Comparison of ENCODE assay signal across 8 mouse cellular contexts in the genomic region with DNA sequence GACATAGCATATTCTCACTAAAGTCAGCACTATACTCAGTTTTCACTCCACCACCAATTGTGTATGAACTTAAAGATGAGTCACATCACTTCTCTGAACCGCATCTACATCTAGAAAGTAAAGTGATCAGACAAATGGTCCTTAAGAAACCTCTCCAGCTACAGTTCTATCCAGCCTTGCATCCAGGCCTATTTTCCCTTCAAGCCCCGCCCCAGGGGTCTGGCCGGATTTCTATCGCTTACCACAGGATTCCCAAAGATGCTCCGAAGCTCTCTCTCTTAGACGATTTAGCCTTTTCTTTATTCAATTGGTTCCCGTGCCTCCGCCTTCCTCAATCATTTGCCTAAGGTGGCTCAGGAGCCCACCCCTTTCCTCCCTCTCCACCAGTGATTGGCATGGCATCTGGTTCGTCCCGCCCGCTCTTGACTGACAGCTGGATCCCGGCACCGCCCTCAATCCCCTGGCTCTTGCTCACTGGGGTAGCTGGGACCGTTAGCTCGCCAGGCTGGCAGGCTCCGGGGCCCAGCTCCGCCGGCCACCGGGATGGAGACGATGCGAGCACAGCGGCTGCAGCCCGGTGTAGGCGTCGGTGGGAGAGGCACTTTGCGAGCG. TPM values are rescaled to one million over a fixed set of nuclear protein-coding genes. Genes with fewer than 3 reads are reported as not detected.
A peak's percentile ranks its signal among the peaks of the same experiment; 100 is the strongest.
DNase-seq lines count a peak whose midpoint lies in the region; ATAC-seq and TF ChIP-seq lines count a peak whose summit lies in the region.

A gene (plus strand): TSS at position 511 of the 612 bp plus-strand sequence.

- 0 out of 2 replicates have a peak, but pooled peaks have one; percentile 40 for ATAC-seq in erythroblast, adult 5-6 weeks (replicated peaks; ENCODE audit: low FRiP score, poor library complexity, severe bottlenecking)
- ATAC-seq in heart, embryonic 11.5 days (replicated peaks; ENCODE audit: insufficient number of reproducible peaks, low FRiP score, low TSS enrichment), result peak; percentile 85
- ATAC-seq in kidney, embryonic 15.5 days (replicated peaks; ENCODE audit: low FRiP score), result peak; percentile 94
- ATAC-seq in liver, embryonic 11.5 days (replicated peaks; ENCODE audit: low FRiP score), result peak; percentile 95

- peak within 1 kb of the TSS; percentile 72 for H3K4me2 ChIP-seq in heart, embryonic 11.5 days
- H3K4me2 ChIP-seq in kidney, embryonic 15.5 days, result peak within 1 kb of the TSS; percentile 86
- H3K4me2 ChIP-seq in liver, embryonic 11.5 days, result peak within 1 kb of the TSS; percentile 92
- H3K4me2 ChIP-seq in myocyte (ENCODE audit: low read depth), result peak within 1 kb of the TSS; percentile 98

- DNase-seq in CD4-positive helper T cell, adult 2 months (ENCODE audit: low read depth, low spot score), result peak; percentile 88
- peak; percentile 99 for DNase-seq in brain, adult 2 months (ENCODE audit: low read depth, low spot score)
- peak; percentile 89 for DNase-seq in liver, embryonic 11.5 days (ENCODE audit: low spot score)
- DNase-seq in spleen, postnatal 4 days (ENCODE audit: low spot score in 2 of 2), result peak; percentile 75 to 83

- H3K27ac ChIP-seq in heart, embryonic 11.5 days (ENCODE audit: low read depth, low read length), result peak within 1 kb of the TSS; percentile 96
- peak within 1 kb of the TSS; percentile 97 for H3K27ac ChIP-seq in kidney, embryonic 15.5 days
- peak within 1 kb of the TSS; percentile 84 for H3K27ac ChIP-seq in liver, embryonic 11.5 days (ENCODE audit: low read depth, low read length)

- H3K27me3 ChIP-seq in heart, embryonic 11.5 days (ENCODE audit: control insufficient read depth, insufficient read depth, low read length), result peaks cover 2% of the 10 kb centered on the region; the same call in 1 of the 2 replicates
- peaks cover 31% of the 10 kb centered on the region for H3K27me3 ChIP-seq in kidney, embryonic 15.5 days
- H3K27me3 ChIP-seq in liver, embryonic 11.5 days (replicated peaks; ENCODE audit: control insufficient read depth, insufficient read depth, low read length), result peaks cover 40% of the 10 kb centered on the region
- H3K27me3 ChIP-seq in myocyte (ENCODE audit: control insufficient read depth, insufficient read depth, insufficient read length), result no peaks in the 10 kb centered on the region

- peaks cover 44% of the 10 kb centered on the region for H3K79me2 ChIP-seq in myocyte (ENCODE audit: control insufficient read depth, insufficient read depth)

- peak within 1 kb of the TSS; percentile 80 for H3ac ChIP-seq in myocyte (ENCODE audit: control insufficient read depth, insufficient read length)

- 4% methylated on average over 24 of the region's 27 CpGs for WGBS in heart, embryonic 11.5 days (ENCODE audit: insufficient replicate concordance)
- under 1% methylated on average over 27 of the region's 27 CpGs for WGBS in kidney, embryonic 15.5 days
- WGBS in liver, embryonic 11.5 days, result 3% methylated on average over 27 of the region's 27 CpGs

- no peaks in the 10 kb centered on the region for H3K9me3 ChIP-seq in heart, embryonic 11.5 days (replicated peaks; ENCODE audit: control insufficient read depth, low read length)
- H3K9me3 ChIP-seq in kidney, embryonic 15.5 days (replicated peaks), result no peaks in the 10 kb centered on the region
- no peaks in the 10 kb centered on the region for H3K9me3 ChIP-seq in liver, embryonic 11.5 days (ENCODE audit: control insufficient read depth, low read length)

- H3K4me3 ChIP-seq in heart, embryonic 11.5 days (ENCODE audit: low read depth, low read length), result peak within 1 kb of the TSS; percentile 84
- peak within 1 kb of the TSS; percentile 72 for H3K4me3 ChIP-seq in kidney, embryonic 15.5 days (replicated peaks)
- H3K4me3 ChIP-seq in liver, embryonic 11.5 days (ENCODE audit: low read depth, low read length), result peak within 1 kb of the TSS; percentile 86
- peak within 1 kb of the TSS; percentile 48 for H3K4me3 ChIP-seq in myocyte

- peak; percentile 87 for TF ChIP-seq POLR2A in myocyte (IDR thresholded peaks at IDR 0.05; ENCODE audit: insufficient read length, low read depth)

- peaks cover 44% of the 10 kb centered on the region for H3K4me1 ChIP-seq in heart, embryonic 11.5 days (ENCODE audit: control insufficient read depth, insufficient read depth, low read length)
- peaks cover 68% of the 10 kb centered on the region for H3K4me1 ChIP-seq in kidney, embryonic 15.5 days
- H3K4me1 ChIP-seq in liver, embryonic 11.5 days (replicated peaks; ENCODE audit: control insufficient read depth, insufficient read depth, low read length), result peaks cover 30% of the 10 kb centered on the region

- H3K9ac ChIP-seq in heart, embryonic 11.5 days (ENCODE audit: low read depth, low read length), result peak within 1 kb of the TSS; percentile 87
- H3K9ac ChIP-seq in kidney, embryonic 15.5 days, result peak within 1 kb of the TSS; percentile 74
- H3K9ac ChIP-seq in liver, embryonic 11.5 days (ENCODE audit: low read depth, low read length), result peak within 1 kb of the TSS; percentile 71

- H3K36me3 ChIP-seq in heart, embryonic 11.5 days (ENCODE audit: control insufficient read depth, insufficient read depth, low read length), result no peaks in the 10 kb centered on the region
- peaks cover 11% of the 10 kb centered on the region for H3K36me3 ChIP-seq in kidney, embryonic 15.5 days
- H3K36me3 ChIP-seq in liver, embryonic 11.5 days (ENCODE audit: control insufficient read depth, insufficient read depth, low read length), result no peaks in the 10 kb centered on the region
- H3K36me3 ChIP-seq in myocyte (ENCODE audit: control insufficient read depth, insufficient read depth), result peaks cover 6% of the 10 kb centered on the region

TF ChIP-seq in myocyte, 11 proteins besides CTCF, POLR2A, EP300 and RAD21:
- TF ChIP-seq MYOD1 (IDR thresholded peaks at IDR 0.05; ENCODE audit: control insufficient read depth in 1 of 3, insufficient read length in 2 of 3, low read depth in 2 of 3), result peak in 2 of 3 experiments; percentile 54 to 66
- peak; percentile 48 for TF ChIP-seq SRF (IDR thresholded peaks at IDR 0.05; ENCODE audit: control insufficient read depth, insufficient read length, low read depth)
- no peak for TF ChIP-seq TCF3 (IDR thresholded peaks at IDR 0.05; ENCODE audit: insufficient read length, low read depth)
- no peak for TF ChIP-seq REST (IDR thresholded peaks at IDR 0.05; ENCODE audit: insufficient read depth, insufficient read length)
- no peak for TF ChIP-seq USF1 (IDR thresholded peaks at IDR 0.05; ENCODE audit: low read depth)
- peak in 1 of 3 experiments; percentile 57 for TF ChIP-seq MYOG (IDR thresholded peaks at IDR 0.05; ENCODE audit: control insufficient read depth in 1 of 3, insufficient read depth in 1 of 3, insufficient read length in 2 of 3, low read depth in 2 of 3)
- TF ChIP-seq MAX (IDR thresholded peaks at IDR 0.05; ENCODE audit: low read depth), result no peak
- TF ChIP-seq POLR2AphosphoS2 (IDR thresholded peaks at IDR 0.05; ENCODE audit: insufficient read length, low read depth), result peak; percentile 72
- no peak for TF ChIP-seq TCF12 (IDR thresholded peaks at IDR 0.05; ENCODE audit: insufficient read depth, poor library complexity, severe bottlenecking)
- no peak for TF ChIP-seq E2F4 (IDR thresholded peaks at IDR 0.05; ENCODE audit: insufficient read depth)
- no peak for TF ChIP-seq CEBPB (IDR thresholded peaks at IDR 0.05; ENCODE audit: insufficient read depth, poor library complexity, severe bottlenecking)

RNA-seq across cellular contexts. Expression of the gene that starts here (rescaled TPM):
- not detected in 2 replicates for total RNA-seq in erythroblast, adult 5-6 weeks (2015; ENCODE audit: low replicate concordance)
- not detected in 2 replicates for total RNA-seq in erythroblast, adult 5-6 weeks (2017; ENCODE audit: low replicate concordance)
- polyA plus RNA-seq in heart, embryonic 11.5 days (2014; fragmentation: Nextera tagmentation; extraction: Ambion mirVana), result 6.4 and 6.7 TPM in 2 replicates
- polyA plus RNA-seq in kidney, embryonic 15.5 days (2015; fragmentation: Nextera tagmentation; extraction: Ambion mirVana), result 6.5 and 8.0 TPM in 2 replicates
- polyA plus RNA-seq in liver, embryonic 11.5 days (2014; fragmentation: Nextera tagmentation; extraction: Ambion mirVana), result 2.6 and 3.1 TPM in 2 replicates
- polyA plus RNA-seq in myocyte (2012; fragmentation: generic; extraction: Trizol), result 30.2 TPM

Comparison
In these comparisons a context has a peak if more than half of its experiments do, and no peak if none do; other contexts are left out.
1. Peak in every context shown above with its lines: DNase-seq, ATAC-seq, H3K4me3 ChIP-seq and H3K27ac ChIP-seq.
2. Peak in ATAC-seq in erythroblast, adult 5-6 weeks; RNA of the gene not detected or under 1 TPM.
3. ATAC-seq: peak in every context shown above with its lines; median percentile 95 in liver, embryonic 11.5 days; 94 in kidney, embryonic 15.5 days; 85 in heart, embryonic 11.5 days; 40 in erythroblast, adult 5-6 weeks.